Mouse (Mus musculus) erythroblast, embryonic 14.5 days (primary cell): ENCODE results near the gene C1qtnf2. TPM values are rescaled to one million over a fixed set of nuclear protein-coding genes. Genes with fewer than 3 reads are reported as not detected.

Experiments
- H3K27me3 ChIP-seq: 2 replicates; pipeline ENCODE4 v1.6.1; 2012; ENCODE audit warnings: inconsistent platforms; ENCODE audit not compliant: control insufficient read depth
- H3K36me3 ChIP-seq: 2 replicates; pipeline ENCODE4 v1.6.1; 2012; ENCODE audit warnings: mild to moderate bottlenecking, inconsistent platforms; ENCODE audit not compliant: control insufficient read depth
- H3K4me1 ChIP-seq: 2 replicates; pipeline ENCODE4 v1.6.1; 2012; ENCODE audit warnings: inconsistent platforms; ENCODE audit not compliant: control insufficient read depth
- H3K4me3 ChIP-seq: replicated peaks from 2 replicates; pipeline ENCODE3; 2012; ENCODE audit warnings: moderate library complexity, mild to moderate bottlenecking, inconsistent platforms
- H3K9me3 ChIP-seq: 2 replicates; pipeline ENCODE4 v1.6.1; 2012; ENCODE audit warnings: low read length, inconsistent platforms, mixed read lengths; ENCODE audit not compliant: control insufficient read depth
- GATA1 ChIP-seq: IDR thresholded peaks from 2 replicates; pipeline ENCODE4 v1.6.1; 2012; ENCODE audit warnings: low read length, inconsistent platforms, mixed read lengths
- TAL1 ChIP-seq: IDR thresholded peaks from 3 replicates; pipeline ENCODE4 v1.6.1; 2012; ENCODE audit warnings: low read length, inconsistent platforms, mixed read lengths
- polyA plus RNA-seq: library from polyadenylated mRNA; stranded (reverse); fragments of >175 nt; gene quantifications from 2 replicates; pipeline ENCODE4 v1.2.3, GENCODE M21; 2012

Gene C1qtnf2
- polyA plus RNA-seq, 1 experiment = not detected

DNA sequence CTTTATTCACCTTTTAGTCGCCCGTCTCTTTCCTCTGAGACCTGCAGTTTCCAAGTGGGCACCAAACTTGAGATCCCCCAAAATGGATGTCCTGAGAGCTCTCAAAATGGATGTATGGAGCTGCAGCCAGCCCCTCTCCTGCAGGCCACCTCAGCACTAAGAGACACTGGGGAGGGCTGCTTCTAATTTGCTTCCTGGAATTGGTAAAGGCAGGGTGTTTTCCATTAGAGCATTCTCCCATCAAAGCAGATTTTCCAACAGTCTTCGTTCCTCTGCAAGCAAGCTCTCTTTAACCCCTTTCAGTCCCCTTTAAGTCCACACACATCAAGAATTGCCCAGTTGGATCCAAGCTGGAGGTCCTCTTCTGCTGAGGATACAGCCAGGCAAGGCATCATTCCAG, 5.3 kb downstream of the C1qtnf2 start:
- TF ChIP-seq GATA1 (no peak), TAL1 (no peak)
- Histone ChIP-seq H3K4me3 (no peak overlapping the region), H3K27me3 (no peaks in the 10 kb centered on the region), H3K9me3 (no peaks in the 10 kb centered on the region), H3K36me3 (no peaks in the 10 kb centered on the region), H3K4me1 (no peaks in the 10 kb centered on the region; the same call in 1 of the 2 replicates)

DNA sequence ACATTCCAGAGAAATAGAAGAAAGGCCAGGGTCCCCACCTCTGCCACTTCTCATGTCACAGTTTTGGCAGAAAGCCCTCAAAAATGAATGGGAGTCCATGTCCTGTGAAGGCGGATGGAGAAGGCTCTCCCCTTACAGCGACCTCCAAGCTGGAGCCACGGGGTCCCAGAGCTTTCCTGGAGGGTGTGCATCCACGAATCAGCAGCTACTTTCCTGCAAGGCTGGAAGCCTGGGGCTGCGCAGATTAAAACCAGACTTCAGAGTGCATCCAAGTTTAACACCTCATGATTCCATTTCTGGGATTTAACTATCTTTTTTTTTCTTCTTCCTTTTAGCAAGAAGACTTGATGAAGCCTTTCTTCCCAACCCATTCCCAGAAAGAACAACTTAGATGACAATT, 6.5 kb downstream of the C1qtnf2 start:
- no peak overlapping the region for H3K4me3 ChIP-seq
- H3K4me1 ChIP-seq = no peaks in the 10 kb centered on the region
- H3K9me3 ChIP-seq = no peaks in the 10 kb centered on the region
- H3K36me3 ChIP-seq = no peaks in the 10 kb centered on the region
- no peaks in the 10 kb centered on the region for H3K27me3 ChIP-seq
- TF ChIP-seq GATA1 (no peak), TAL1 (no peak)

DNA sequence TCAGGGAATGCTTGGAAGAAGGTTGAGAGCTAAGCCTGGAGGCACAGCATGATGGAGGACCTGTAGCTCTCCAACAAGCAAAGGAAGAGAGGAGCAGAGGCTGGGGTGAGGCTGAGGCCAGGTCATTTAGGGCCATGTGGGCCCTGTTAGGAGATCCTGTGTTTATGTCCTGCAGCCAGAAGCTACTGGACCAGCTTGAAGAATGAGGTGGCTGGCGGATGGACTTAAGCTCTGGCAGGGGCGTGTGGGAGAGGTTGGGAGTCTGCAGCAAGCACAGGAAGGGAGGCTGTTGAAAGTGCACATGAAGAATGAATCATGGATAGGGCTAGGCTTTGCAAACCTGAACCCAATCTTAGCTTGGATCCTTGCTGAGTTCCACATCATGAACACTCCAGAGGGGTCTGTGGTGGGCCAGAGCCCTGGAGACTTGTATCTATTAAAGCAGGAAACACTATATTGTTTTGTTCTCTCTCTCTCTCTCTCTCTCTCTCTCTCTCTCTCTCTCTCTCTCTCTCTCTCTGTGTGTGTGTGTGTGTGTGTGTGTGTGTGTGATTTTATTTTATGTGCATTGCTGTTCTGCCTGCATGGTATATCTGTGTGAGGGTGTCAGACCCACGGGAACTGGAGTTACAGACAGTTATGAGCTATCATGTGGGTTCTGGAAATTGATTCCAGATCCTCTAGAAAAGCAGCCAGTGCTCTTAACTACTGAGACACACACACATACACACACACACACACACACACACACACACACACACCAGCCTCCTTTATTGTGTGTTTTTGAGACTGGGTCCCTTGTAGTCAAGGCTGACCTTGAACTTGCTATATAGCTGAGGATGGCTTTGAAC, 7.8 kb downstream of the C1qtnf2 start:
- TF ChIP-seq GATA1 (no peak), TAL1 (no peak)
- H3K4me3 ChIP-seq = no peak overlapping the region
- H3K9me3 ChIP-seq = no peaks in the 10 kb centered on the region
- H3K27me3 ChIP-seq = no peaks in the 10 kb centered on the region
- H3K4me1 ChIP-seq = no peaks in the 10 kb centered on the region
- no peaks in the 10 kb centered on the region for H3K36me3 ChIP-seq

DNA sequence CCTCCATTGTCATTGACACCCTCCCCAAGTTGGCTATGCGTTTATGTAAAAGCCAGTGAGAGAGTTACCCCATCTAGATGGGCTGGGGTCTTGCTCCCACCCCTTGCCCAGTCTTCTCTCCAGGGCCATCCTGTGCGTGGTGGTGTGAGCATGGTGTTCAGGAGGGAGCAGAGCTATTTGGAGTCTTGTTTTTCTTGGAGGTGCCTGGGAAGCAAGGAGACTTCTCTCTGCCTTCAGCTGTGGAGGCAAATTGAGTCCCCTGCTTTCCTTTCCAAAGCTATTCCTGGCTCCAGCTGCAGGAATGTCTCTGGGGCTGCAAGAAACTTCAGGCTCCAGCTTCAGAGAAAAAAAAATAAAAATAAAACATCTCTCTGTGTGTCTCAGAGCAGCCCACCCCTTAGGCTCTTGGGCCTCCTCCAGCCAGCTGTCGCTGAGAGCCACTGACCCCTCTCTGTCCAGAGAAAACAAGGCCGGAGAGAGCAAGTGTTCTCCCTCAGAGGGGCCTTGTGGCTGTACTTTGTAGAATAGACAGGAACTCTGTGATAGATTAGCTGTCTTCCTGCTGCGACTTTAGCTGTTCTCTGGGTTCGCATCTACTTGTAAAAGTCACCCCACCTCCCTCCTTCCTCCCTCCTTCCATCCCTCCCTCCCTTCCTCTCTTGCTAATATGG, 9.2 kb downstream of the C1qtnf2 start:
- Histone ChIP-seq H3K36me3 (no peaks in the 10 kb centered on the region), H3K27me3 (no peaks in the 10 kb centered on the region), H3K4me1 (no peaks in the 10 kb centered on the region), H3K9me3 (no peaks in the 10 kb centered on the region), H3K4me3 (no peak overlapping the region)
- TF ChIP-seq TAL1 (no peak), GATA1 (no peak)

GRCm38 (mm10) chr11:43484057-43484456, 10.0 kb downstream of the C1qtnf2 start:
- TF ChIP-seq GATA1 (no peak), TAL1 (no peak)
- Histone ChIP-seq H3K9me3 (no peaks in the 10 kb centered on the region), H3K4me1 (no peaks in the 10 kb centered on the region)

DNA sequence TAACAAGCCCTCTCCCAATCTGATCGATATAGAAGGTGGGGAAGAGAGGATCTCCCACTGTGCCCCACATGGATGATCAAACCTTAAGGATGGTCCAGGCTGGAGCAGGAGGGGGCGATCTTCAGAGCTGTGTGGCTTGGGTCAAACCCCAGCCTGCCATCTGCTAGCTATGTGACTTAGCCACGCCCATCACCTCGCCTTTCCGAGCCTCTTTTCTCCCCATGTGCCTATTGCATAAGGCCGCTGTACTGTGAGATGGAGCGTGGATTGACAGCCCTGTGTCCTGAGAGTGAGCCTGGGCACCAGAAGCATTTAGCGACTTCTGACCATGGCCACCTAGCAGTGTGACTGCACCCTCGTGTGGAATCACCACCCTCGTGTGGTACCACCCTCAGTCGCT, 10.6 kb downstream of the C1qtnf2 start:
- no peaks in the 10 kb centered on the region for H3K9me3 ChIP-seq
- H3K27me3 ChIP-seq = no peaks in the 10 kb centered on the region
- no peak overlapping the region for H3K4me3 ChIP-seq
- TF ChIP-seq GATA1 (no peak), TAL1 (no peak)
- H3K4me1 ChIP-seq = no peaks in the 10 kb centered on the region
- H3K36me3 ChIP-seq = no peaks in the 10 kb centered on the region

More at GRCm38 (mm10) chr11:43484057-43484456, 10.0 kb downstream of the C1qtnf2 start:
- Histone ChIP-seq H3K36me3 (no peaks in the 10 kb centered on the region), H3K27me3 (no peaks in the 10 kb centered on the region), H3K4me3 (no peak overlapping the region)

DNA sequence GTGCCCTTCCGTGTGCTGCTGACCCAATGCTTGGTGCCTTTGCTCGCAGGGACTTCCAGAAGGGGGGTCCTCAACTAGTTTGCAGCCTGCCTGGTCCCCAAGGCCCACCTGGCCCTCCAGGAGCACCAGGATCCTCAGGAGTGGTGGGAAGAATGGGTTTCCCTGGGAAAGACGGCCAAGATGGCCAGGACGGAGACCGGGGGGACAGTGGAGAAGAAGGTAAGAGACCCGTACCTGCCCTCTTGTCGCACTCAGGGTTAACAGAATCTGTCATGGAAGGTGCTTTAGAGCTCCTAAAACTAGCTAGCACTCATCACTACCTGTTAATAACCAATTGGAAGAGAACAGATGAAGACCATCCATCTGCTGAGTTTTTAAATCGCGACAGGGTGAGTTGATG, 11.8 kb downstream of the C1qtnf2 start:
- no peaks in the 10 kb centered on the region for H3K27me3 ChIP-seq
- H3K9me3 ChIP-seq = no peaks in the 10 kb centered on the region
- TF ChIP-seq GATA1 (no peak), TAL1 (no peak)
- no peaks in the 10 kb centered on the region for H3K4me1 ChIP-seq
- H3K36me3 ChIP-seq = no peaks in the 10 kb centered on the region
- no peak overlapping the region for H3K4me3 ChIP-seq

- H3K27me3 ChIP-seq = no peaks in the 10 kb centered on the region
- no peak overlapping the region for H3K4me3 ChIP-seq
- TF ChIP-seq GATA1 (peak; percentile 87), TAL1 (no peak)
- no peaks in the 10 kb centered on the region for H3K9me3 ChIP-seq
- no peaks in the 10 kb centered on the region for H3K4me1 ChIP-seq
- H3K36me3 ChIP-seq = no peaks in the 10 kb centered on the region
These were observed 18.6 kb downstream of the C1qtnf2 start for GRCm38 (mm10) chr11:43492663-43493062.

DNA sequence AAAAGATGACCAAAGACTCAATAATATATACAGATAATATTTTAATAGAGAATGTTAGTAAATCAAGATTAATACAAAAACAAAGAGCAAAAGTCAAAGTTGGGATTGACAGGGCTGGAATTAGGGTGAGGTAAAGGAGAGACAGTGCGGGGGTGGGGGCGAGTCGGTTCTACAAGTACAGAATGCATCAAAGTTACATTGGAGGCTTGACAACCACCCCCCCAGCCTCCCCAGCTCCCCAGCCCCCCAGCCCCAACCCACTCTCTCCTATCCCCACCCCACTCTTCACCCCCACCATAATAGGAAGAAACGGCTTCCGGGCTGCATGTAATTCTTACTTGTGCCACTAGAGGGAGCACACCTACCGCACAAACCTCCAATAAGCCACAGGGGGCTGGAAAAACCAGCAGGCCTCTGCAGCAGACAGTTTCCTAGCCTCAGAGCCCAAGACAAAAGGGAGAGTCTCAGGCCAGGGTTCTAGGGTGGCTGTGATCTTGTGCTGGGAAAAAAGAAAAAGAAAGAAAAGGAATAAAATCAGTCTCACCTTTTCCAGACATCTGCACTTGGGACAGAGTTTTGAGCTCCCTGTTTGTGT, 19.8 kb downstream of the C1qtnf2 start:
- no peaks in the 10 kb centered on the region for H3K9me3 ChIP-seq
- H3K36me3 ChIP-seq = no peaks in the 10 kb centered on the region
- no peak overlapping the region for H3K4me3 ChIP-seq
- no peaks in the 10 kb centered on the region for H3K27me3 ChIP-seq
- H3K4me1 ChIP-seq = no peaks in the 10 kb centered on the region
- TF ChIP-seq TAL1 (no peak), GATA1 (no peak)
